Mouse (Mus musculus) adrenal gland, postnatal 14 days (tissue): ENCODE measurements around the gene Cyb5d1. TPM values are rescaled to one million over a fixed set of nuclear protein-coding genes. Genes with fewer than 3 reads are reported as not detected.

Experiments used
- DNase-seq: peaks from one replicate; pipeline ENCODE4 v3.0.0; 2021; ENCODE audit warnings: mixed read lengths
- long read RNA-seq, 2 experiments: library from polyadenylated mRNA; stranded (forward); transcript quantifications; one replicate each; pipeline ENCODE4 v2.0.0; 2021
- total RNA-seq: library from RNA; stranded (reverse); gene quantifications from 2 replicates; pipeline ENCODE4 v1.2.3, GENCODE M21; 2021

Cyb5d1 gene
- total RNA-seq: 34.2 and 42.6 TPM in 2 replicates
- long read RNA-seq, experiment 1, transcript Cyb5d1-201 (4 exons, 753 nt): major isoform, 14 of 18 reads
- long read RNA-seq, experiment 1, partial matches to known transcripts: 0 of 18 reads
- long read RNA-seq, experiment 1, other reads (novel, unspliced or antisense): 4 of 18 reads
- long read RNA-seq, experiment 2, transcript Cyb5d1-201 (4 exons, 753 nt): major isoform, 9 of 10 reads
- long read RNA-seq, experiment 2, partial matches to known transcripts: 1 of 10 reads
- long read RNA-seq, experiment 2, other reads (novel, unspliced or antisense): 0 of 10 reads

DNA sequence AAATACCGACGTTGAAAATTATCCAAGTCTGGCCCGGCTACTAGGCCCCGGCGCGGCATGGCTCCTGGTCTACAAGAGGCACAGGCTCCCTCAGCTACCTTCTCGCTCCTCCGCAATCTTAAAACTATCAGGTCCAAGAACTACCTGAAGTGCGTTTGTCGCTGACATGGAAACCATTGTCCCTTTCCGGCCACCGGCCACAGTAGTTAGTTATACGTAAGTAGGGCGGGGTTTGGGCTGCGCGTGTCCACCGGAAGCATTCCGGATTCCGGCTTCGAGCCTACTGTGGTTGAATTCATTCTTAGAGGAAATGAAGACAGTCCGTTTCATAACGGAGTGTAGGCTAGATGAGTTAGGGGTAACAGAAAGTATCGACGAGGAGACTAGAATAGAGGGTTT is at the start of gene Cyb5d1, which contains the start of gene Naa38:
TSS of gene Cyb5d1 (minus strand) at position 397 of the 399 bp plus-strand sequence.
TSS of gene Naa38 (plus strand) at position 253 of the 399 bp plus-strand sequence.
- DNase-seq: peak; percentile 92

DNA sequence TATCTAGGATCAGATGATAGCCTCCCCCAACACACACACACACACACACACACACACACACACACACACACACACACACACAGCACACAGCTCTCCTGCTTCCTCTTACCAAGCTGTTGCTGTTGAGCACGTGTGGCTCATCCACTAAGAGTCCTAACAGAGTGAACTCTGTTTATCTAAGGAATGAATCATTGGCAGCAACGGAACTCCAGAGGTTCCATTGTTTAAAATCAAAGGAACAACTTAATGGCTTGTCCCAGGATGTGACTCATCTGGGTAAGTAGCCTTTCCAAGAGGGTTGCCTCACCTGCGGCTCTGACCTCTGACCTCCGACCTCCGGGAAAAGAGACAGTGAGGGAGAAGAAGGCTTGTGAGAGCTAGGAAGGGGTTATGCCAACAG is 47.9 kb upstream of the Cyb5d1 start:
- peak; percentile 62 for DNase-seq

DNA sequence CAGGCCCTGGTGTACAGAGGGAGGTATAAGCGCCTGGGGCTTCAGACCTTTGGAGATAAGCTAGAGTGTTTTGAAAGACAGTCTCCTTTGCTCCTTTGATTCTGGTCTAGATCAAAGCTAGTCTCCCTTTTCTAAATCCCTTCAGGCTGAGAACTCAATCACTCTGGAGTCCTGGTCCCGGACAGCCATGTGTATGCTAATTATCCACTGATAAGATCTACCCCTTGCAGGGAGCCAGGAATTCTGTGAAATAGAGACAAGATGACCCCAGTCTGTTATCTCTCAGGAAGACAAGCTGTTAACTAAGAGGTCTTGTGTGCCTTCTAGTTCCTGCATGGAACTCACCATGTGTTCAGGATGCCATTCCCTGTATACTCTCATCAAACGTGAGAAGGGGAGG is 41.9 kb upstream of the Cyb5d1 start:
- no peak for DNase-seq

DNA sequence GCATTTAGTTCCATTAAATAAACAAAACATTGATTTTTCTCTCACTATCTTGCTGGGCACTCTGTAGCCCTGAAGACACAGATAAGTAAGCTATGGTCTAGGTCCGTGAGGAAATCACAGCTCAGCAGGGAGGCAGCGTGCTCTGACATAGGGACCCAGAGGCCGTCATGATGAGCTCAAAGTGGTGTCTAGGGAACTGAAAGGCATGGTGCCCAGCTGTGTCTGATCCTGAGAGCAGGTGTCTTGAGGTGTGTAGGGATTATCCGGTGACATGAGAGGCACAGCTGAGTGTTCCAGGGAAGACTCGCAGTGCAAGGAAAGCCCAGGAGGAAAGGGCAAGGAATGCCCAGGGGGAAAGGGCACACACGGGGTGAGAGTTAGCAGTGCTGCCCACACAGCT is 37.8 kb upstream of the Cyb5d1 start:
- no peak for DNase-seq

DNA sequence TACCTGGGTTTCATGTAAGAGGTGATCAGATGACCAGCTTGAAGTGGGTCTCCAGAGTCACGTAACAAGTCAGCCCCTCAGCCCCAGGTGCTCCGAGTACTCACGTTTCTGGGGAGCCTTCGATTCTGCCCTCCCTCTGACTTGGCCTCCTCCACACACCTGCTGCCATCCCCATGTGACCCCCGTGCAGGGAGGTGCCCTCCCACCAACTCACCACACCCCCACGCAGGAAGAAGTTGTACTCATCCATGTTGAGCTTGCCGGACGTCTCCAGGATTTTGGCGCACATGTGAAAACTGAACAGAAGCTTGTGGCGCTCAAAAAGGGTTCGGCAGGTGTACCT is 37.2 kb upstream of the Cyb5d1 start:
- DNase-seq: peak; percentile 5

DNA sequence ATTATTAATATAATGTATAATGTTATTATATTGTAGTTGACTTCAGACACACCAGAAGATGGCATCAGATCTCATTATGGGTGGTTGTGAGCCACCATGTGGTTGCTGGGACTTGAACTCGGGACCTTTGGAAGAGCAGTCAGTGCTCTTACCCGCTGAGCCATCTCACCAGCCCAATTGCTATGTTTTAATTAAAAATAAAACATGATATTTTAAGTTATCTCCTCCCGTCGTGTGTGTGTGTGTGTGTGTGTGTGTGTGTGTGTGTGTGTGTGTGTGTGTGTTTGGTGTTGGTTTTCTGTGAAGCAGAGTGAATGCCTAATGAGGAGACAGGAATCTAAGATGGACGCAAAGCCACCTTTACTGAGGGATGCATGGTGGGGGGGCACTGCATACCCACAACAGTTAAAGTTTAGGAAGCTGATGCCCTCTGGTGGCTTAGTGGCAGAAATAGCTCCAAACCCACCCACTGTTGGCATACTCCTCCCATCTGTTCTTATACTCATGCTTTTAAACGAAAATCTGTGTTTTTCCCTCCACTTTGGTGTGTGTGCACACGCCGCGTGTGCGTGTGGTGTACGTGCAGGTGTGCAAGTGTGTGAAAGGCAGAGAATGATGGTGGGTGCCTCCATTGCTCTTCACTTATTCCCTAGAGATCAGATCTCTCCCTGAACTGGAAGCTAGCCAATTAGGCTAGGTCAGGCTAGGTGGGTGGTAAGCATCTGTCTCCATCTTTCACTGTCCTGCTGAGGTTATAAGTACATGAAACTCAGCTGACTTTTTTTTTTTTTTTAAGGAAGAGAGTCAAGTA is 36.6 kb upstream of the Cyb5d1 start:
- DNase-seq: peak; percentile 84

DNA sequence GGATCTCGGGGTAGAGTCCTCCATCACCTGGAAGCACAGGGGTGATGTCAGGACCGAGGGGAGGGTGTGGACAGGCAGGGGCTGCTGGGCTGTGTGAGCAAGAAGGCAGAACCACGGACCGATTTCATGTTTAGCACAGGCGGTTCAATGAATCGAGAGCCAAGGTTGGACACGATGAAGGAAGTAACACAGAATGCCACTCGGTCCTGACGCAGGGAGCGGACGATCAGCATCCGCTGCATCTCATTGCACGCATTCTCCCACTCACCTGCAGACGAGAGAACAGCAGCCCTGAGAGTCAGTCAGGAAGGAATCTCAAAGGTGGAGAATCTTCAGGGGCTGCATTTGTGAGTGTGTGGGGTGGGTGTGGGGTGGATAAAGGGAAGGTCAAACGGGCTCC is 35.2 kb upstream of the Cyb5d1 start:
- DNase-seq: peak; percentile 3

DNA sequence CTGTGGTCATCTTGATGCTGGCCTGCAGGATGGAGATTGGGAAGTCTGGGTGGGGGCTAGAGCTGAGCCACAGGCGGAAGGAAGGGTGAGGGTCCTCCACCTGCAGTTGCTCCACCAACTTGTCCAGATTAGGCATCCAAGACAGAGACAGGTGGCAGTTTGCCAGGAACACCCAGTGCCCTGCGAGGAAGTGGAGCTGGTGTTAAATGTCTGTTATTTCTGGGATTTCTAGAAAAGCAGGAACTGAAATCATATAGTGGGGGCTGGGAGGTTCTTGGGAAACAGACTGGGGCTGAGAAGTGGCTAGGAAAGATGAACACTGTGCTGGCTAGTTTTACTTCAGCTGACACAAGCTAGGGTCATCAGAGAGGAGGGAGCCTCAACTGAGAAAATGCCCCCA is 33.9 kb upstream of the Cyb5d1 start:
- DNase-seq: peak; percentile 41

DNA sequence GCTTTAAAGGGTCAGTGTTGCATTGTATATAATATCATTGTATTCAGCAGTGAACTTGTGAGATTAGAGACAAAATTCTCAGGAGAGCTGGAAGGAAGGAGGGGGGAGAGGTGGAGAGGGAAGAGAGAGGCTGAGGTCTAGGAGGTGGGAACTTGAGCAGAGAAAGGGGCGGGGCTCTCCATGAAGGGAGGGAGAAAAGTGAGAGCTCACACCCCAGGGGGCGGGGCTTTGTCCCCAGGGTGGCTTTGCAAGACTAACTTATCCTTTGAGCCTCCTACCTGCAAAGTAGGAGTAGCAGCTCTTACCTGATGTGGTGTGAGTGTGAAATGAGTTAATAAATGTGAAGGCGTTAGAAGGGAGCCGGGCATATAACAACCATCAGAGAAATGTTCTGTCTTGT is 33.3 kb upstream of the Cyb5d1 start:
- DNase-seq: peak; percentile 72

DNA sequence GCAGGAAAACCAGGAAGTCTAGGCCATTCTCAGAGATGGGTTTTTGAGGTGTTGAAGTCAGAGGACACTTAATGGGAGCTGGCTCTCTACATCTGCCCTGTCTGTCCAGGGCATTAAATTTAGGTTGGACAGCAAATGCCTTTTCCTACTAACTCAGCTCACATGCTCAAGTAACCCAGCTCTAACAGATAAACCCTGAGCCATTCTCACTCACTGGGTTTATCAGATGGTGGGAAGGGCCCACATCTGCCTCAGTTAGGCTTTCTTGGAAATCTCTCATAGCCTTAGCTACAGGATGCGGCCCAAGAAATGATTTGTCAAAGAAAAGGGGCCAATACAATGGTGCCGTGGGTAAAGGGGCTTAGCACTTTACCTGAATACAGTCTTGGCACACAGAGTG is 30.8 kb upstream of the Cyb5d1 start:
- DNase-seq: no peak

DNA sequence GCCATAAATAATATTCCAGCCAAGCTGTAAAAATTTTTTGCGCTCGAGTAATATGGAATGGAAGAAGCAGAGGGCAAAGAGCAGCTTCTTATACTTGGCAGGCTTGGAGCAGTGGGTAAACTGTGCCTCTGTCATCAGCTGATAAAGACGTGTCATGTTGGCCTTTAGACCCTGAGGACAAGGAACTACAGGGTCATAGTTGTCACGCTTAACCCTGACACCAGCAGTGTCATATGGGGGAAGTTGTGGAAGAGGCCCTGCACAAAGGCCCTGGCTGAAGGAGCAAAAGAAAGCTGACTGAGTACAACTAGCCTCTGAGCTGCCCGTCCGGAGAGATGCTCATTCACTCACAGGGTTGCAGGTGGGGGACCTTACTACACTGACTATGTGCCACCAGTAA is 28.5 kb upstream of the Cyb5d1 start:
- DNase-seq: peak; percentile 3

DNA sequence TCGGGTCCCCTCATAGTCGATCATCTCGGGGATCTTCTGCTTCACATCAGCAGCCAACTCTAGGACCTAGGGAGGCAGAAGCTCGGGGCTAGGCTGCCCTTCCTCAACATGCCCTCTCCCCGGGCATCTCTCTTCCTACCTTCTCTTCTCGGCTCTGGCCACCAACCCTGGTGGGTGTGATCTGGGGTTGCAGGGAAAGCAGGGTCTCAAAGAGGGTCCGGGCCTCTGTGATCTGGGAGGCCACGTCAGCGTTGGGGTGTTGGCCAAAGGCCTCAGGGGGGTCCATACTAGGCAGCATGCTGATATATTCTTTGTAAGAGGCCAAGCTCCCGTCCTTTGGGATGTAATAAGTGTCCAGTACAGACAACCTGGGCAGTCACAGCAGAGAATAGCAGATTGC is 27.4 kb upstream of the Cyb5d1 start:
- DNase-seq: peak; percentile 1

DNA sequence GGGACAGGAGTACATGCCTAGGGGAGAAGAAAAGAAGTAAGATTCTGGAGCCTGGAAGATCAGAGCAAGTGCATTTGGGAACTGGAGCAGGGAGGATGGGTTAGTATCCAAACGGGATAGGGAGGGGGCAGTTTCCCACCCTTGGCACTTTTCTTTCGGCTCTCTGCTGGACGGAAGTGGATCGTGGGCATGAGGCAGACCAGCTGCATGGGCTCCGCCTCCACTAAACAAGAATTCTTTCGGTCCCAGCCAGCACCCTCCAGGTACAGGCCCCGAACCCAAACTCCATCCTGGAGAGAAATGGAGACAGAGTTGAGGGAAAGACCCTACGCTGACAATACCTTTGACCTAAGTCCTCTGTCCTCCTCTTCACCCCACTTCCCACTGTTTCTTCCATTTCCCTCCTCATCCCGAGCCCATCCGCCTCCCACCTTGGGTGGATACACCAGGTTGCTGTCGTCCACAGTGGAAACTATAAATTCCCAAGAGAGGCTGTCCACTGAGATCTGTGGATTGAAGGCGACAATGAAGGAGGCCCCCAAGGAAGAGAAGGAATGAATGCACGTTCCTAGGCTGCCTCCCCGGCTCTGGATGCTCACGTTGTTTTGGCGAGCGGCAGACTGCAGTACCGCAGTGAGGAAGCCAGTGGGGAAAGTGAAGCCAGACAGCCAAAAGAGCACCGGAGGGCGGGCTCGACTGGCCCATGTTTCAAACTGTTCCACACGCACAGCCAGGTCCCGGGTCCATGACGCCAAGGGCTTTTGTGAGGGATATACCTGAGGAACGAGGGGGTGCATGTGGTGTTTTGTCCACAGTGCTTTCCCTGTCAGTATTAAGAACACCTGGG is 25.9 kb upstream of the Cyb5d1 start:
- DNase-seq: peak; percentile 7

DNA sequence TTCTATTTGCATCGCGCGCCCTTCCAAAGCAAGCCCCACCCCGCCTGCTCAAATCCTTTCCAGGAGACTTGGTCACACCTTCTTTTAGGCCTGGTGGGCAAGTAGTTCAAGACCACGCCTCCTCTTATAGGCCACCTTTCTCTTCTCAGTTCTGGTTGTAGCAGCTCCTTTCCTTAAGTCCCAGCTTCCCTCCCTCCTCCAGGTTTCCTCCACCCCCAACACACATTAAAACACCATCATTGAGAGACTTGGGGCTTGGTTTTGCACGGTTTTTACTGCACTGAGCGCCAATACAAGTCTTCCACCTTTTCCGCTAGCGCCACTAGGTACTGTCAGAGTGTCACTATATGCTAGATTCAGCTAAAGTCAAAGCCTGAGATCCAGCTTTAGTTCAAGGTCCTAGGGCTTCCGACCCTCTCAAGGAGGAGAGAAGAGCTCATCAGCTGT is 25.1 kb upstream of the Cyb5d1 start:
- no peak for DNase-seq

DNA sequence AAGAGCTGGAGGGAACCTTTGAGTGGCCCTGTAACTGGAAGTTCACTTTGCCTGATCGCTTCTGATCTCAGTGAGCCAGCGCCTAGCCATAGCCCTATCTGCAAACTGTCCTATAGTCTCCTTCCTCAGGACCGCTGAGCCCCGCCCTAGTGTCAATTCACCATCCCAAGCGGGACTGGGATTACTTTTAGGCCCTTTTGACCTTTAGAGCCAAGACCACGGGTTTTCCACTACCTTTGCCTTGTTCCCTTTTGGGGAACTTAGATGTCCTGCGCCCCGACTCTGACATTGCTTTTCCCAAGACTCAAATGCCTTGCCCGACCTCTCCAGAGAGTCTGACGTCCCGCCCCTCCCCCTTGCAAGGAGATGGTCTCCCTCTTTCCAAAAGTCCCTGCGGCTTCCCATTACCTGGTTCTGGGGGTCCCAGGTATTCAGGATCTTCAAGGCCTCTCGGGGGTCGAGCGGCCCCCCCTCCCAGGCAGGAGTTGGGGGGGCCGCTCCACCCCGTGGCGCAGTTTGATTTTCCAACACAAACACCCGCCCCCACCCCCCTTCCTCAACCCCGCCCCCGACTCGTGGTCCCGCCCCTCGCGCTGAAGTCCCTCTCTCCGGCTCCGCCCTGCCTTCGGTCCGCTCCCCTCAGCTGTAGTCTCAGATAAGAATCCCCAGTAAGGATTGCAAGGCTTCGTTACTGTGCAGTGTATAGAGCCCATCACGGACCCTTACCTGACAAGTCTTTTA is 24.6 kb upstream of the Cyb5d1 start:
- DNase-seq: peak; percentile 71

DNA sequence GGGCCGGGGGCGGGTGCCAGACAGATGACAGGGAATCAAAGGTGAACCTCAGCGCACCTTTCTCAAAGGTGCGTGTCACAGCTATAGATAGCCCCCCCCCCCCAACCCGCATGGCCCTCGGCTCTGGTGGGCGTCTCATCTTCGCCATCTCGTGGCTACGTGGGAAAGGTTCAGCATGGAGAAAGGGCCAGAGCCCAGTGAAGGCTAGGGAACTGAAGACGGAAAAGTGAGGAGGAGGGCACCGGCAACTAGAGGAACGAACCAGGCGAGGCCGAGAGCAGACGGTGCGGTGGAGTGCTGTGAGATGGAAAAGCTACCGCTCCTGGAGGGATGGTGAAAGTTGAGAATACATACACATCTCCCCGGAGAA is 24.0 kb upstream of the Cyb5d1 start:
- peak; percentile 66 for DNase-seq

DNA sequence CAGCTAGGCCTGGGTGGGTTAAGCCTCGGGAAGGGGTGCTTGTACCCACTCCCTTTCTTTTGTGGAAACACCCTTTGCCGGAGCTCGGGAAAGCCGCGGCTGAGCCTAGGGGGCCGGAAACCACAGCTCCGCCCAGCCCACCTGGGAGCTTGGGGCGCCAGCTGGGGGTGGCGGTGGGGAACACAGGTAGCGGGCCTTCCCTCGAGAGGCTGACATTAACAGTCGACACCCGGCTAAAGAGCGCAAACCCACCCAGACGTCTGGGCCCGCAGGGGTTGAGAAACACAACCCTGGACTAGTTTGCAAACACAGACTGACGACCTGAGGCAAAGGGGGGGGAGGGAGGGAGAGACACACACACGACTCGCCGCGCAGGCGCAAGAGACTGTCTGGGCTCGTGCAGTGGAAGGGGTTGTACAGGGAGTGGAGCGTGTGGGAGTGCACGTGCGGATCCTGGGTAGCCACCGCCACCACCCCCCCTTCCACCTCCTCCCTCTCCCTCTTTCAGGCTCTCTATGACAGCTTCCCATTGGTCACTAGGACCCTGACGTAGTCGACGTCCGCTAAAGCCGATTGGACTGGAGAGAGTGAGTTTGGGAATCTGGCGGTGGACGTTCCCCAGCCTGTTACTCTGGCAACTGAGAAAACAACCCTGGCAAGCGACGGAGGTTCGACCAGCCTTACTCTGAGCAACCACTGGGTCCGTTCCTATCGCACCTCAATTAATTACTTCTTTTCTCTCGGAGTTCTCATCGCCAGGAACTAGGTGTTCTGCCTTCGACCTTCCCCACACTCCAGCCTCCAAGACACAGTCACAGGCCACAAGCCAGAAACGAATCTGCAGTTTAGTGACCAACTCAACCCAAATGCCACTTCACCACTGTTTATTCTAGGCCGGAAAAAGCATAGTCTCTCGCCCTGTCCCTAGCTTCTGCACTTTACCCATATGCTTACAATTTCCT is 23.3 kb upstream of the Cyb5d1 start:
- peak; percentile 96 for DNase-seq

DNA sequence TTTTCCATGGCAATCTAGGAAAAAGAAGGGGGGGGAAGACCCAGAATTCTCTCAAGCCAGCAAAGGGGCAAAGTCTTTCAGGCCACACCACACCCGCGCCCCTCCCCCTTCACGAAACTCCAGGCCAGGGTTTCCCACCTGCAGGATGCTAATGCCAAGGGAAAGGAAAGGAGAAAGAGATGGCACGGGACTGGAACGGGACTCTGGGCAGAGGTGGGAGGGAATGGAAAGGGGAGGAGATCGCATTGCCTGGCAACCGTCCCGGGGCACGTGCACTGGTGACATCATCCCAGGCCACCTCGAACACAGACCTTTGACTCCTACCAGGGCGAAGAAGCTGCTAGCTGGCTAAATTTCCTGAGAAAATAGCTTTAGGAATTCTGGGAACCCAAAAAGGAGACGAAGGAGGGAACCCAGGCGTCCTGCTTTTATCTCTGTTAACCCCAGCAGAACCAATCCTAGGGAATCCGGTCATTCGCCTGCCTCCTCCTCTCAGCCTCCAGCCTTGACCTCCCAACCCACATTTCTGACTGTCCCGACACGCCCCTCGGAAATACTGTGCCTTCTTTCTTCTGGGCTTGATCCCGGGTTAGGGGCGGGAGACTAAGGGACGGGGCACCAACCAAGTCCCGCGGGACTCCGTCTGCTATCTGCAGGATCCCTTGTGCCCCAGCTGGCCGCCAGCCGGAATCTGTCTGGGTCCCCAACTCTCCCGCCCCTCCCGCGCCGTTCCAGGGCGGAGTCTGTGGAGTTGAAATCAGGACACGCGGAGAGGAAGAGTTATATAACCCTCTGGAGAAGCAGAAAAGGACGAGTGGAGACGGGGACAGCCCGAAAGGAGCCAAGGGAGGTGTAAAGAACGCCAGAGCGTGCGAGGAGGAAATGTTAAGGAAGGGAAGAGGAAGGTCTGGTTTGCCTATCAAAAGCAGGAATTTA is 22.3 kb upstream of the Cyb5d1 start:
- DNase-seq: peak; percentile 98

DNA sequence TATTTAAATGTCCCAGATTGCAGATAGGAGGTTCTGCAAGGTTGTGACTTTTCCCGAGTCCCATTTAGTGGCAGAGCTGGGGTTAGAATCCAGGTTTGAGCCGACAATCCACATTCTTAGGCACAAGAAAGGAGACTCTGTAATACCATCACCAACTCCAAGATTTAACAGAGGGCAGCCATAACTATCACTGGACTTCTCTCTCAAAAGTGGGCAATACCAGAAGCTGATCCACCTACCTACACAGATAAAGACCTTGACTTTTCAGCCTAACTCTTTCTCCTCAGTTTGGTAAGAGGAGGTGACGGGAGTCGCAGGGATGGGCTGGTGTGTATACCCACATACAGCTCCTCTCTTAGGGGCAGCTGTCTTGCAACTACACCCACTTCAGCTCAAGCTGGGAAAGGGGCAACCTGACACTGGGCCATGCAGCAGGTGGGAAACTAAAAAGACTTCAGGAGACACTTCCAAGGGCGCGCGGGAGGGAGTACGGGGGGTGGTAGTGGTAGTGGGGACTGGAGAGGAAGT is 21.6 kb upstream of the Cyb5d1 start:
- no peak for DNase-seq
